Mouse (Mus musculus): ENCODE measurements at regions not wholly inside any gene's neighbourhood (a gene's known extent, or its start where the extent isn't known, plus 50 kb on each side); places are given as distances from the start of the nearest gene placed in this dataset.

DNA sequence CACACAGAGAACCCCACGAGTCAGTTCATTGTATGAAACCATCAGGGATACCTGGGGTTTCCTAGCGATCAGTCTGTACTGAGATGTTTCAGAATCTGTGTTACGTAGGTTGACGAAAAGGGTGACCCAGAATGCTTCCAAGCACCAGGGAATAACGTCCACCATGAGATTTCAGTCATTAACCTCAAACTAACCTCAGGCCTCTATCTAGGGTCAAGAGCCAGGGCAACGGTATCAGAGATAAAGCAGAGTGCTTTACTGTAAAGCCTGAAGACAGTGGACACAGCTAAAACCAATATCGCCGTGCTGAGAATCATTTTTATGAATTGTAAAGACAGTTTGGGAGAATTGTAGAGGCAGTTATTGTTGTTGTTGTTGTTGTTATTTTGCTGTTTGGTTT is 52.9 kb upstream of the Errfi1 start:
- no peak for DNase-seq

GRCm38 (mm10) chr4:150799550-150800398 is 53.9 kb upstream of the Errfi1 start:
- peak; percentile 56 for DNase-seq

GRCm38 (mm10) chr4:150798783-150799530 is 54.8 kb upstream of the Errfi1 start:
- DNase-seq = peak; percentile 75

- no peak for DNase-seq
Observed at GRCm38 (mm10) chr4:150798281-150798680, 55.4 kb upstream of the Errfi1 start.

DNA sequence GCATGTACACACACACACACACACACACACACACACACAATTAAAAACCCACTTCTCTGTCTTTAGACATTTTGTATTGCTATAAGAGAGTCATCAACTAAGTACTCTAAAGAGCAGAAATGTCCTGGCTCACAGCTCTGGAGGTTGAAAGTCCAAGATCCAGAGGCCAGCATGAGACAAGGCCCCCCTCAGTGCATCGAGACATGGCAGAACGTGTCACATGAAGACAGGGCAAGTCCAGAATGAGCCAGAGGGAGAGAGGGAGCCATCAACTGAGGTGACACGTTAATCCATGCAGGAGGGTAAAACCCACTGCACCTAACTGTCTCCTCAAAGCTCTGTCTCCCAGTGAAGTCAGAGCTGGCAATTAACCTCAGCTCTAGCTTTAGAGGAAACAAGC is 56.7 kb upstream of the Errfi1 start:
- DNase-seq = no peak

GRCm38 (mm10) chr4:150794878-150795277 is 58.8 kb upstream of the Errfi1 start:
- DNase-seq = no peak

GRCm38 (mm10) chr4:150794257-150794794 is 59.4 kb upstream of the Errfi1 start:
- DNase-seq = no peak

DNA sequence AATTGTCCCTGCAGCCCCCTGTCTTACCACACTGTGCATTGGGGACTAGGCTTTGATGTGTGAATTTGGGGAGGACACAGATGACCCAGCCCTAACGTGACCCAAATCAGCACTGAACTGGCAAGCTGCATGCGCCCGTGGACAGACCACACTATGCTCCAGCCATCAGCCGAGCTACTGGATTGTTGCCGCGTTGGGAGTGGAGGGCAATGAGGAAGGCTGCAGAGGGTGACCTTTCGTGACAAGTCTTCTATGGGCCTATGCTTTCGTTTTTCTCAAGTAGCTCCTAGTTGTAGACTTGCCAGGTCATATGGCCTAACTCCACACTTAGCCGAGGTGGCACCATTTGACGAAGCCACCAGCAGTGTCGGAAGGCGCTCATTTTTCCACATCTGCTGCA is 60.6 kb upstream of the Errfi1 start:
- DNase-seq = no peak

DNA sequence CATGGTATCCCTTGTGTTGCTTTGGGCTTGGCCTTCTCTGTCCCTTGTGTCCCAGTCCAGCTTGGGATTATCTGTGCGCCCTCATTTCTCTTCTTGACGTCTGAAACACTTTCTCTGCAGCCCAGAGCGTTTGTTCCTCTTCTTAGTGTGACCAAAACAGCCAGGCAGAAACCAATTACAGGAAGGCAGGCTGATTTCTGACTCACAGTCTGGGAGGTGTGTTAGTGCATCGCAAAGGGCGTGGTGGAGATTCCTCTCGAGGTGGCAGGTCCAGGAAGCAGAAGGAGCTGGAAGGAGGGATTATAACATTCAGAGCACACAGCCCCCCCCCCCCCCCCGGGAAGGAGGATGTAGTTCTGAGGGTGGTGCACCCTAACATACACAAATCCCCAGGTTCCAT is 64.6 kb upstream of the Errfi1 start:
- DNase-seq = no peak

- no peak for DNase-seq
Observed at GRCm38 (mm10) chr4:150787113-150787512, 66.6 kb upstream of the Errfi1 start.

GRCm38 (mm10) chr4:150786651-150787050 is 67.1 kb upstream of the Errfi1 start:
- DNase-seq = no peak

- peak; percentile 77 for DNase-seq
Observed at GRCm38 (mm10) chr4:150784491-150785451, 68.9 kb upstream of the Errfi1 start.

- DNase-seq = no peak
Observed at GRCm38 (mm10) chr4:150781304-150781703, 72.4 kb upstream of the Errfi1 start.

GRCm38 (mm10) chr4:150779340-150779739 is 74.4 kb upstream of the Errfi1 start:
- DNase-seq = no peak

- peak; percentile 74 for DNase-seq
Observed at GRCm38 (mm10) chr4:150778683-150779082, 75.0 kb upstream of the Errfi1 start.

DNA sequence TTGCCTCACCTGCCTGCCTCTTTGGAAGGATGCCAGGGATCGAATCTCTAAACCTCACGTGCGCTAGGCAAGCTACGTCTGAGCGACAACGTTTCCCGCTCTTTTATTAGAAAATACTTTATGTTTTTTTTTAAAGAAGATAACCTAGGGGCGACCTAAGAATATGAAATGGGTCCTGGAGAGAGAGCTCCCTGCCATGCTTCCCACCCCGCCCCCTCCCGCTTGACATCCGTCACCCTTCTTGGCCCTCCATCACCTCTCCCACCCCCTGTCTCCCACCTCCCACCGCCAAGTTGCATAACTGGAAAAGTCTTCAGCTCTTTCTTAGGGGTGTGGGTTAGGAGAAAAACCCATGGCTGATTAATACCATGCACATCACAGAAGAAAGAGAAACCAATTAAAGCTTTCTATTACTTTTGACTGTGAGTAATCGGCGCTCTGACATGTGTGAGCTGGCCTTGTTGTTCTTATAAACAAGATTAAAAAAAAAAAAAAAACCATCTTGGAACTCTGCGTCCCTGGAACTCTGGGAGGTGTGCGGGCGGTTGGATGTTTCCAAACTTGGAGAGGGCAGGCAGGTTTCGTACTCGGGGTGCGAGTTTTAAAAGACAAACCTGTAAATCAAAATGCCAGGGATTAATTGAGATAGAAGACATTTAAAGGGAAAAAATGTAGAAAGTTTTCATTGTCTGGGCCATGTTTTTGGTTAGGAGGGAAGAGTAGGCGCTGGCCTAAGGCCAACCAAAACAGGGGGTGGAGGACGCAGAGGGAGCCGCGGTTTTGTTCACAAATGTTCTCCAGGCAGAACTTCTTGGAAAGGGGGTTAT is 77.8 kb upstream of the Errfi1 start:
- peak; percentile 85 for DNase-seq

DNA sequence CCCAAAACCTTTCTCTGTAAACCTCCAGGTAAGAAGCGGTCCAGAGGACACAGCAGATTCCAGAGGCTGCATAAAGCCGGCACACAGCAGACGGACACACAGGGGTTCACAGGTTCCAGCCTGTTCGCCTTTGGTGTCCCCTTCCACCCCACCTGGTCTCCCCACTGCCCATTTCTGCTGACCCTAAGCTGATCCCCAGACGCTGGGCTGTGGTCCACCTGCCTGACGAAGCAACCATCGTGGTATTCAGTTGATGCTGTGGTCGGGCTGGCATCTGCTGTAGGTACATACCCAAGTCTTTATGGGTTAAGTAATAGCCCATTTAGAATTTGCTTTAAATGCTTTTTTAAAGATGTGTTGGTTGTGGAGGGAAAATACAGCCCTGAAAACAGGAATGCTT is 78.4 kb upstream of the Errfi1 start:
- no peak for DNase-seq

DNA sequence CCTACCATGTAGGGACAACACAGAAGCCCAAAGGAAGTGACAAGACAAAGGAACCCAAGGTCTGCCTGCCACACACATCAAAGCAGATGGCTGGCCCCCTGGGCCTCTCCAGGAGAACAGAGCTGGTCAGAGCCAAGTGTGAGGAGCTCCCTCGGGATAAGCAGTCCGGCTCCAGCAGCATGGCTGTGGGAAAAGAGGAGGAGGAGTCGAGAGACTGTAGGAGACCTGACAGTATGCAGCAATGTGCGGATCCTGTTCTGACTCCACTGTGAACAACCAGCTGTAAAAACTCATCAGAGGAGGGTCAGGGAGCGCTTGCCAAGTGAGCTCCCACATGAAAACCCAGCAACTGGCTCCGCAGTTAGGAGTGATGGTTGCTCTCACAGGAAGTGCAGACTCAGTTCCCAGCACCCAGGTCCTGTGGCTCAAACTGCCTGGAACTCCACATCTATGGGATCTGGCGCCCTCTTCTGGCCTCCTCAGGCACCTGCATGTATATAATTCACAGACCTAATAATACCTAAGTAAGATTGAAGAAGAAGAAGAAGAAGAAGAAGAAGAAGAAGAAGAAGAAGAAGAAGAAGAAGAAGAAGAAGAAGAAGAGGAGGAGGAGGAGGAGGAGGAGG is 79.3 kb upstream of the Errfi1 start:
- peak; percentile 21 for DNase-seq

DNA sequence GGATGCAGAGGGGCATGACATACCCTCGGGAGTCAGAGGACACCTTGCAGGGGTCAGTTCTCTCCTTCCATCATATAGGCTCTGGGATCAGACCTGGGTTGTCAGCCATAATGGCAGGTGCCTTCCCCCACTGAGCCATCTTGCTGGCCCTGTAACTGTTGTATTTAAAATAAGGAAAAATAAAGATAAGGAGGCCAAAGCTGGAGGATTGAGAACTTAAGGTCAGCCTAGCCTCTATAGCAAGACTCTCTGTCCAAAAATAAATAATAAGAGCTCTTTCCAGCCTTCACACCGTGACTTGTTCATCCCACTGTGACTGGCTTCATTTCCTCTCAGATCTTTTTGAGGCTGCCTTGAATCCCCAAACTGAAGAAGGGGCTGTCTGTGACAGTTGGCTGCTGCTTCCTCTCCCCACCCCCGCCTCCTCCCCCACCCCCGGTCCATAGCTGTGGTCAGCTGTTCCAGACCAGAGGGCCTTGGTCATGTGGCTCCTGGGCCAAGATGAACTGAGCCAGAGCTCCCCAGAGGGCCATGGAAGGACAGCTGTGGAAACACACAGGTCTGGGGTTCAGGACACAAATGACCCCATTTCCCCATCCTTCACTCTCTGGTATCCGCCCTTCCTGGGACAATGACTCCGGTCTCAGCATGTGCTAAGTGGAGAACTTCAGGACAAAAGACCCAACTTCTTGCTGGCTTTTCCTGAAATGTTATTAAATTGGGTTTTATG is 81.6 kb upstream of the Errfi1 start:
- peak; percentile 81 for DNase-seq

- no peak for DNase-seq
Observed at GRCm38 (mm10) chr4:150771469-150771868, 82.2 kb upstream of the Errfi1 start.

DNA sequence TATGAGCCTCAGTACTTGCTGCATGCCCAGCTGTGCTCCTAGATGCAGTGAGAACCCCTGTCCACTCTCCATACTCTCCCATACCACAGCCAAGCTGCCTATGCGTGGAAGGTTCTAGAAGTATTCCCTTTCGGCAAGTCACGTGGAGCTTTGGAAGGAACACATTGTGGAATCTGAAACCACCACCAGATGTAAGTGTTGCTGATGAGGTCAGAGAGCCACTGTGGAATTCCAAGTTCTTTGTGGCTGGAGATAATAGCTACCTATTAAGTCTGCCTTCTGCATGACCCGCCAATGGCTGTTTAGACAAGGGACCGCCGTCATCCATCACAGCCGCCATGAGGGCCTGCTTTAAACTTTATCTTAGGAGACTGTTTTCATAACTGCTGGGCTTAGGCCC is 84.7 kb upstream of the Errfi1 start:
- DNase-seq = no peak
